Mouse (Mus musculus) retina, adult 2 months (tissue): ENCODE data around the gene Il17f.
"Not testable (repeated sequence)": the region's sequence is repeated elsewhere in the genome, so short reads cannot be mapped to it uniquely, and the experiment has no call there.

ENCODE experiments used
- DNase-seq: peaks from one replicate; pipeline ENCODE4 v3.0.0-alpha.2; 2012; ENCODE audit warnings: low read depth, low spot score

Il17f gene

GRCm38 (mm10) chr1:20787046-20787445 lies 3.4 kb downstream of the Il17f start:
- no peak for DNase-seq

GRCm38 (mm10) chr1:20778366-20778765 lies 12.1 kb downstream of the Il17f start:
- DNase-seq, result no peak

GRCm38 (mm10) chr1:20774026-20774730 lies 16.2 kb downstream of the Il17f start:
- DNase-seq, result not testable (repeated sequence)

- no peak for DNase-seq
These were observed 23.9 kb downstream of the Il17f start for GRCm38 (mm10) chr1:20766526-20766925.

- DNase-seq, result no peak
These were observed 29.0 kb downstream of the Il17f start for GRCm38 (mm10) chr1:20761411-20761810.

- no peak for DNase-seq
These were observed 30.1 kb downstream of the Il17f start for GRCm38 (mm10) chr1:20760331-20760730.

- DNase-seq, result no peak
These were observed 30.6 kb downstream of the Il17f start for GRCm38 (mm10) chr1:20759799-20760198.

- DNase-seq, result no peak
These were observed 32.8 kb downstream of the Il17f start for GRCm38 (mm10) chr1:20757586-20757985.

GRCm38 (mm10) chr1:20754439-20754838 lies 36.0 kb downstream of the Il17f start:
- no peak for DNase-seq

- DNase-seq, result no peak
These were observed 49.9 kb downstream of the Il17f start for GRCm38 (mm10) chr1:20740496-20740998.

- DNase-seq, result no peak
These were observed 51.9 kb downstream of the Il17f start for GRCm38 (mm10) chr1:20738483-20738882.

- no peak for DNase-seq
These were observed 53.8 kb downstream of the Il17f start for GRCm38 (mm10) chr1:20736572-20736971.

GRCm38 (mm10) chr1:20730903-20731302 lies 59.5 kb downstream of the Il17f start, which contains the start of gene Il17a:
TSS of gene Il17a (plus strand) at chr1:20730905.
- DNase-seq, result no peak
